Mouse (Mus musculus) megakaryocyte-erythroid progenitor cell, adult 5-6 weeks (primary cell): ENCODE results near the gene Alox12b. TPM values are rescaled to one million over a fixed set of nuclear protein-coding genes. Genes with fewer than 3 reads are reported as not detected.
A peak's percentile ranks its signal among the peaks of the same experiment; 100 is the strongest.

Experiments used
- ATAC-seq: replicated peaks from 2 replicates; pipeline ENCODE4 v1.8.0; 2016; ENCODE audit warnings: mild to moderate bottlenecking, inconsistent platforms; ENCODE audit not compliant: severe bottlenecking, poor library complexity, low FRiP score, low TSS enrichment
- total RNA-seq, 2 experiments: library from RNA; stranded (forward) in 1 of 2; stranded (reverse) in 1 of 2; fragments of 200-1000, 215-1000 nt in 1 of 2; fragments of >200 nt in 1 of 2; fragmentation: Nextera tagmentation in 1 of 2; gene quantifications; 2 replicates each; pipeline ENCODE4 v1.2.3; 2014 to 2017

Gene Alox12b
- total RNA-seq (2014; fragmentation: Nextera tagmentation) (not detected in 2 replicates), total RNA-seq (2017) (not detected in 2 replicates)

DNA sequence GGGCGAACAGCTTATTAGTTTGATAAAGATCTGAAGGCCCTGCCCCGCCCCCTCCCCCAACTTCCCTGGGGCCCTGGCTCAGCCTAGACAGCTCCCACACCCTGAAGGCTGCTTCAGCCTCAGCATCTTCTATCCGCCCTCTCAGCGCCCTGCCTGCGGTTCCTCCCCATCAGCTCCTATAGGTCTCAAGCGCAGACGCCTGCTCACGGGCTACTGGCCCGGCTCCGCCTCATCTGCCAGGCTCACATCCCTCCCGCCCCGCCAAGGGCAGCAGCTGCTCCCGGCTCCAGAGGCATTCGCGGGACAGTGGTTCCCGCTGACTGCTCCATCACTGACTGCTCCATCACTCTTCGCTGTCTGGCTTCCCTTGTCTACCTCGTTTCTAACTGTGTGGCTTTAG lies at the start of gene Alox12b:
TSS of gene Alox12b (plus strand) at position 190 of the 400 bp plus-strand sequence.
- peak; percentile 39; the same call in 1 of the 2 replicates for ATAC-seq

DNA sequence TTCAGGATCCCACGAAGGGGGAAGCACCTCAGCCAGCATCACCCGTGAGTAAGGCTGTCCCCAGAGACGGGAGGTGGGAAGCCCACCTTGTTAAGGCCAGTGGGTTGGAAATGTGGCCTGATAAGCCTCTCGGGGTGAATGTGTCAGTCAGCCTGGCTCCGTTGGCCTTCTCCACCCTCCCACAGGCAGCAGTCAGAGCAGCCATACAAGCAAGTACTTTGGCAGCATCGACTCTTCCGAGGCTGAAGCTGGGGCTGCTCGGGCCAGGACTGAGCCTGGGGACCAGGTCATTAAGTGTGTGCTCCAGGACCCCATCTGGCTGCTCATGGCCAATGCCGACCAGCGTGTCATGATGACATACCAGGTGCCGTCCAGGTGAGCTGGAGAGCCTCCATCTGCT lies 49.1 kb upstream of the Alox12b start:
- ATAC-seq = no peak

- no peak for ATAC-seq
These were observed 48.6 kb upstream of the Alox12b start for GRCm38 (mm10) chr11:69108223-69108622.

DNA sequence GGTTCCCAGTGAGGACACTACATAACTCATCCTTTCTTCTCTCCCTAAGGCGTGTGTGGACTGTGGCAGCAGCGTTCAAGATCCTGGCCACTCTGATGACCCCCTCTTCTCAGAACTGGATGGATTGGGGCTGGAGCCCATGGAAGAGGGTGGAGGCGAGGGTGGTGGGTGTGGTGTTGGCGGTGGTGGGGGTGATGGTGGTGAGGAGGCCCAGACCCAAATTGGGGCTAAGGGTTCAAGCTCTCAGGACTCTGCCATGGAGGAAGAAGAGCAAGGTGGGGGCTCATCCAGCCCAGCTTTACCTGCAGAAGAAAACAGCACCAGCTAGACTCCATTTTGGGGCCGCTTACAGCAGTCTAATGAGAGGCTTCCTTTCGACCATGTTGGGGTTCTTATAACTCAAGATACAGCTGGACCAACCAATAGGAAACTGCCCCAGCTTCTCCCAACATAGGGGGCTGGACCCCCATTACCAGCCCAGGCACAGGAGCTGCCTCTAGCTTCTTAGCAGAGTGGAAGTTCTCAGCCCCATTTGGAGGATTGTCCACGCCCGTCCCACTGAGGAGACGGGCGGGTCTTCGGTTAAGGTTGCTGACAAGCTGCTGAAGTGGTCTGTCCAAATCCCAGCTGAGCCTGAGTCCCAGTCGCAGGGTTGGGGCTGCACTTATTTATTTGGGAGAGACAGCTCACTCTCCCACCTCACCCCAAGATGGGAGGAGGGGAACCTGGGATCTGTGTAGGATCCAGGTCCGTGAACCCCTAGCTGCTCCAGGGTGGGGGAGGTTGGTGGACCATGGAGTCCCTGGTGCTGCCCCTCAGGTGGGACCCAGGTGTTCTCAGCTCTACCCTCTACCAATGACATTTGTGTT lies 47.5 kb upstream of the Alox12b start:
- ATAC-seq = no peak

DNA sequence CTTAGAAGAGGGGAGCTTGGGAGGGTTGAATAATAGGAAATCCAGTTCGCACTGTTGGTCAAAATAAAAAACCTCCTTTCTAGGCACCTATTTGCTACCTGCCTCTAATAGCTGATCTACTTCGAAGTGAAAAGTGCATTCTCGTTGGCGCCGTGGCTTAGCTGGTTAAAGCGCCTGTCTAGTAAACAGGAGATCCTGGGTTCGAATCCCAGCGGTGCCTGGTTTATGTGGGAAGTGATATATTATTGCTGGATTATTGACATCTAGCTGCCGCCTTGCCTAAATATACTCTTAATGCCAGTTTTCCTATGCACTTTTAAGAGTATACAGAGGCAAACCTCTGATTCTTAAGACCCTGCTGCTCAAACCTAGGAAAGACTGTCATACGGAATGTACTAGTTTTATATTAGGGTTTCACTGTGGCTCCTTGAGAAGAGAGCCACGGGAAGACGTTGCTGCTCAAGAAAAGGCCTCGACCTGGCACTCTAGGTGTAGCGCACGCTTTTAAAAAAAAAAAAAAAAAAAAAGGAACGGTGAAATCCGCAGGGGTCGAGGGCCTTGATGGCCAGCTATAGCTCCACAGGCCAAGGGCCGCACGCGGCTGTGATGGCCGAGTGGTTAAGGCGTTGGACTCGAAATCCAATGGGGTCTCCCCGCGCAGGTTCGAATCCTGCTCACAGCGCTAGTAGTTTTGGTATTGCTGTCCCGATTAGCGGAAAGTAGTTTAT lies 46.3 kb upstream of the Alox12b start:
- ATAC-seq = peak; percentile 59

- ATAC-seq = no peak
These were observed 45.6 kb upstream of the Alox12b start for GRCm38 (mm10) chr11:69111051-69111810.

DNA sequence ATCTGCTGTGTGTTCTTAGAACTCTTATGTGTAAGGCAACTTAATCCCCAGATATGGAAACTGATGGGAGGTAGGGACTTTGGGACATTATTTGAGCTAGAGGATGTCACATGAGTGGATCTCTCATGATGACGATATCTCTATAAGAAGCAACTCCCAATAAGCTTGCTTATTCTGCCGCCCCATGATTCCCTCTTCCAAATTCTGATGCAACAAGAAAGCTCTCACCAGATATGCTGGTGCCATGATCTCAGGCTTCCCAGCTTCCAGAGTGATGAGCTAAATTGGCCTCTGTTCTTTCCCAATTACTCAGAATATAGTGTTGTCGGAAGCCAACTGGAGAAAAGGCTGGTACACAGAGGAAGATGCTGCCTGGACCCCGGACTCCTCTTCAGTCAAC lies 44.9 kb upstream of the Alox12b start:
- no peak for ATAC-seq

- ATAC-seq = no peak
These were observed 42.8 kb upstream of the Alox12b start for GRCm38 (mm10) chr11:69114018-69114417.

DNA sequence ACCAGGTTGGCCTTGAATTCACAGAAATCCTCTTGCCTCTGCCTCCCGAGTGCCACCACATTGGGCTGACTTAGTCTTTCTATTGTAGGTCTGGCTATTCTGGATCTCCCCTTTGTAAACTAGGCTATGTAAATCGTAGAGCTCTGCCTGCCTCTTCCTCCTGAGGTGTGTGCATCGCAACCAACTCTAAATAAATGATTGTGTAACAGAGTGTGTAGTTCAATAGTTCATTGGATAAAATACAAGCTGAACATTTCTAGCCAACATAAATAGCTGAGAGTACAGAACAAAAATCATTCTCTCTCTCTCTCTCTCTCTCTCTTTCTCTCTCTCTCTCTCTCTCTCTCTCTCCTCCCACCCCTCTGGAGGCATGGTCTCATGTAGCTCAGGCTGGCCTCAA lies 42.2 kb upstream of the Alox12b start:
- no peak for ATAC-seq

- ATAC-seq = no peak
These were observed 39.9 kb upstream of the Alox12b start for GRCm38 (mm10) chr11:69116843-69117242.

DNA sequence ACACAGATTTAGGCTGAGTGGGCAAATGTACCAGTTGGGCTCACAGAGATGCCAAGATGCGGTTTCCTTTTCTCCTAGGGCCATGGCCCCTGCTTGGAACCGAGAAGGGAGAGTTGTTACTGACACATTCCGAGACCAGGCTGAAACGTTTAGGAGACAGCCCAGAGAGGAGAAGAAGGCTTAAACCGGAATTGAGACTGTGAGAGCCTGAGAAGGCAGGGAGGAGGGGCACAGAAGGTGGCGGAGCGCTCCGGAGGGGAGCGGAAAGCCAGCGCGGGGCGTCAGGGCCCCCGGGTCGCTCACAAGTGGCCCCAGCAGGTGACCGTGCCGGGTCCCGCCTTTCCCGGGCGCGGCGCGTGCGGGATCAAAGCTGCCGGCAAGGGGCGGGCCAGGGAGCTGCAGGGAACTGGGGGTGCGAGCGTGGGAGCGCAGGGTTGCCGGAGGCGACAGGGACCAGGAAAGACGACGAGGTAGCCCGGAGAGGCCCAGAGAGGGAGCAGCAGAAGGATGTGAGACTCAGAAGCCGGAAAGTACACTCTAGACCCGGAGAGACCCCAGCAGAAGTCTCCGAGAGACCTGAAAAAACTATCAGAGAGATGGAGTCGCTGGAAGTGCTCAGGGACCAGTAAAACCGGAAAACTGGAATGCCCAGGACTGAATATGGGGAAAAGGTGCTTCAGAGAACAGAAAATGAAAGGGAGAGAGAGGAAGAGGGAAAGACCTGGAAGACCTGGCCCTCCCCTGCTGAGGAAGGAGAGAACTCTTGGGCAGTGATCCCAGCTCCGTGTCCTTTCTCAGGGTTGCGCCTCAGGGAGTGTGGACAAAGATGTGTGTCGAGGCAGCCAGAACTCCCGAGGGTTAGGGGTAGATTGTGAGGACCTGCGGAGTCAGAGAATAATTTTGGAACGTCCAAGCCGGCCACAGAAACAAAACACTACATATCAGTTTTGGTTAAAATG lies 38.8 kb upstream of the Alox12b start:
- 0 out of 2 replicates have a peak, but pooled peaks have one; percentile 19 for ATAC-seq

DNA sequence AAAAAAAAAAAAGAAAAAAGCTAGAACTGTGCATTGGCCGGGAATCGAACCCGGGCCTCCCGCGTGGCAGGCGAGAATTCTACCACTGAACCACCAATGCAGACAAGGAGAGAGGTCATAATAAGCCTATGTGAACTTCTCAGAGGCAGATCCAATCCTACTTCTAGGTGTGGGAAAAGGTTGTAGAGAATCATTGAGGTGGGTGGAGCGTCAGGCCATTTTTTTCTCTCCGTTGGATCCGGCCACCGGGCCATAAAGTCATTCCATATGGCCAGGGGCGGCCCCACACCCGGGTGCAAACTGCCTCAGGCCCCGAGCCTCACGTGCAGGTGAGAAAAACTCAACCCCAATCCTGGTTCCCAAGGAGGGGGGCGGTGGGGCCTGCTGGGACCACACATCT lies 38.0 kb upstream of the Alox12b start:
- 0 out of 2 replicates have a peak, but pooled peaks have one; percentile 16 for ATAC-seq

DNA sequence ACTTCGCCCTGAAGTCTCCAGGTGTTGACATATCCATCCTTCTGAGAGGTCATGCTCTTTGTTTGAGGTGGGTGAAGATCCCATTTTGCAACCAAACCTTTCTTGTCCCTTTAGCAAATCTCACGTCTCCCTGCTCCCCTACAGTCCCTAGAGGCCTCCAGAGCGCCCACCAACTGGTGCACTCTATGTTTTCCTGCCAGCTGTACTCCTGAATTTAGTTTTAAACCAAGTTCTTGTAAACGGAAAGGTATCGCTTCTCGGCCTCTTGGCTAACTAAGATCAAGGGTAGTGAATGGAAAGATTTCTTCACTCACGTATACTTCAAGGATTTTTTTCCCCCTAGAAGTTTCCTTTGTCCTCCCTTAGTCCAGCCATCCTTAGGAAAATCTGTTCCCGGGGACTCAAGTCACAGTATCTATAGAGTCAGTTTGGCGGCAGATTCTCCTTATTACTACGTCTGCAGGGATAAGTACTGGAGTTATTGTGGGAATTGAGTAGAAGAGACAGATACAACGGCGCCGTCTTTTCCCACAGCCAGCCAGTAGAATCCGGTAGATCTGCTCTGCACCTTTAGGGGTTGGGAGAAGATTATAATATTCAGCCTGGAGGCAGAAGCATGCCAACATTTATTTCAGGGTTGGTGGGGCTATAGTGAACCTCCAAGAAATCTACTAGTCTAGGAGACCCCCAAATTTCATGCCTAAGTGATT lies 37.2 kb upstream of the Alox12b start:
- ATAC-seq = no peak

DNA sequence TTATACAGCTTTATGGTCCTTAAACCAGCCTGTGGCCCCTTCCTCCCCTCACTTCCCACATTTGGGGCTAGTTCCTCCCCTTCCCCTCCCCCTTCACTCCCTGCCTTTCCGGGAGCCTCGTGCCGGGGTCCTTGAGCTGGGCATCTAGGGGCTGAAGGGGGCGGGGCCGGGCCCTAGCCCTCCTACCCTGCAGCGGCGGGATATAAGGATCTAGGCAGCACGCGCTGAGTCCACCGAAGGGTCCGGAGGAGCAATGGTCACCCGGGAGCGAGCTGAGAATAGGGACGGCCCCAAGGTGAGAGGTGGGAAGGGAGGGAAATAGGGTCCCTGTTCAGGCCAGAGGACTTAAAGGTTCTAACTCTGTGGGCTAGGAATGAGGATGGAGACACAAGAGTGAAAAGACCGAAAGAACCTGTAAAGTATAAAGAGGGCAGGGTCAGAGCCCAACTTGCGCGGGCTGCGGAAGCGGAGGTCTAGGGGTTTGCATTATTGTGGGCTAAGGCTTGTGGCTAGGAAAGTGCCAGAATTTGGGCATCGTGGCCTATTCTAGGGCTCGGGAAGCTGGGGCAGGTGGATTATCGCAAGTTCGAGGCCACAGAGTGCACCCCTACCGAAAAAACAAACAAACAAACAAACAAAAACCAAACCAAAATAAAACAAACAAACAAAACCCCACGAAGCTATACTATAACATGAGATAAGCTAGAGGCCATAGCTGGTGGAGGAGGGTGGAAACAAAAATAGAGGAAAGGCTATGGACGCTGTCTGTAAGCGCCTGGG lies 36.4 kb upstream of the Alox12b start, which contains the start of gene Hes7:
TSS of gene Hes7 (plus strand) at position 184 of the 780 bp plus-strand sequence.
- ATAC-seq = no peak

DNA sequence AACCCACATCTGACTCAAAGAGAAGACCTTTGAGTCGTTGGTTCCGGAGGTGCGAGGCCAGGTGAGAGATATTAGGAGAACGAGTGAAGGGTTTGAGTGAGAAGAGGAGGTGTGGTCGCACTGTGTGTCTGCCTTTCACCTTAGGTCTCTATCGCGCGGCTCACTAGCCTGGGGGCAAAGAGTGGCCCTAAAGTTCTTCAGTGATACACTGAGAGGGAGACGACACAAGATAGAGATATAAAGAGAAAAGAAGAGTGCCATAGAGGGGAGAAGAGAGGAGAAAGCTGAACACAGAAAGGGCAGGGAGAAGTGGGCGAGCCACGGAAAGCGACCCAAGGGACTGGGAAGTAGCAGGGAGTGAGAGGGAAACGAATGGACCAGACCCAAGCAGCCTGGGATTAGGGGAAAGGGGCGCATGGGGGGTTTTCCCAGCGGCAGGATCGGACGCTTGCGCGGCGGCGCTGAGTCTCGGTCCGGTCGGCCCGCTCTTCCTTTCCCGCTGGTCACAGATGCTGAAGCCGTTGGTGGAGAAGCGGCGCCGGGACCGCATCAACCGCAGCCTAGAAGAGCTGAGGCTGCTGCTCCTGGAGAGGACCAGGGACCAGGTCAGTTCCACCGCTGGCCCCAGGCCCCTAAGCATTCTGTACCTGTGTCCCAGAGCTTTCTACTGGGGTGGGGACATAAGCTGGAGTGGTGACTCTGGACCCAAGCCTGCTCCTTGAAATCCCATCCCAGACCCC lies 35.6 kb upstream of the Alox12b start:
- ATAC-seq = no peak

- ATAC-seq = no peak
These were observed 35.0 kb upstream of the Alox12b start for GRCm38 (mm10) chr11:69121741-69122335.
